ENCODE assay signal across 10 mouse cellular contexts in genomic region chr17:79699197-79699596, GRCm38 (mm10). TPM values are rescaled to one million over a fixed set of nuclear protein-coding genes. Genes with fewer than 3 reads are reported as not detected.
DNase-seq lines count a peak whose midpoint lies in the region; ATAC-seq and TF ChIP-seq lines count a peak whose summit lies in the region.
"Had no signal": no experiment of that assay in that cellular context is flagged by ENCODE, and none has a peak within 500 bp of the region (broad histone marks: within the 10 kb centered on the region; RNA-seq: fewer than 3 reads in every experiment).

No protein-coding gene starts in this region.

- H3K9me3 ChIP-seq in liver, postnatal 0 days (ENCODE audit: low read length), result no peaks in the 10 kb centered on the region
- no peaks in the 10 kb centered on the region for H3K9me3 ChIP-seq in liver, embryonic 11.5 days (ENCODE audit: control insufficient read depth, low read length)
- H3K9me3 ChIP-seq: embryonic facial prominence, embryonic 12.5 days; limb, embryonic 13.5 days had no signal

- H3K36me3 ChIP-seq in liver, postnatal 0 days (replicated peaks; ENCODE audit: insufficient read depth, low read length), result no peaks in the 10 kb centered on the region
- no peaks in the 10 kb centered on the region for H3K36me3 ChIP-seq in liver, embryonic 11.5 days (ENCODE audit: control insufficient read depth, insufficient read depth, low read length)
- H3K36me3 ChIP-seq: embryonic facial prominence, embryonic 12.5 days; limb, embryonic 13.5 days had no signal

- no peak for TF ChIP-seq EP300 in liver, postnatal 0 days (IDR thresholded peaks at IDR 0.05; ENCODE audit: low read depth)

- 0 out of 2 replicates have a peak, but pooled peaks have one; percentile 33 for ATAC-seq in liver, postnatal 0 days
- ATAC-seq in liver, embryonic 11.5 days (replicated peaks; ENCODE audit: low FRiP score), result no peak
- peak; percentile 39; the same call in 1 of the 2 replicates for ATAC-seq in megakaryocyte progenitor cell, adult 5-6 weeks (replicated peaks; ENCODE audit: poor library complexity)

- no peaks in the 10 kb centered on the region for H3K27me3 ChIP-seq in liver, postnatal 0 days (ENCODE audit: insufficient read depth, low read length)
- H3K27me3 ChIP-seq in liver, embryonic 11.5 days (replicated peaks; ENCODE audit: control insufficient read depth, insufficient read depth, low read length), result no peaks in the 10 kb centered on the region
- H3K27me3 ChIP-seq: embryonic facial prominence, embryonic 12.5 days had no signal

- H3K4me1 ChIP-seq in liver, postnatal 0 days (ENCODE audit: insufficient read depth), result no peaks in the 10 kb centered on the region
- H3K4me1 ChIP-seq in liver, embryonic 11.5 days (replicated peaks; ENCODE audit: control insufficient read depth, insufficient read depth, low read length), result no peaks in the 10 kb centered on the region
- H3K4me1 ChIP-seq: embryonic facial prominence, embryonic 12.5 days had no signal

- peak; percentile 74 for DNase-seq in embryo, embryonic 10 days (ENCODE audit: low spot score)
- DNase-seq in embryo, embryonic 9.5 days (ENCODE audit: extremely low spot score), result no peak
- DNase-seq in liver, postnatal 0 days, result no peak
- DNase-seq in liver, embryonic 11.5 days (ENCODE audit: low spot score), result no peak
- peak; percentile 42 for DNase-seq in embryo, embryonic 11 days
- no peak for DNase-seq in cerebellum, adult 11 months
- DNase-seq in frontal cortex, postnatal 25 days (ENCODE audit: low spot score in 2 of 2), result no peak

- no peak overlapping the region for H3K4me2 ChIP-seq in liver, postnatal 0 days (ENCODE audit: low read depth, low read length)
- no peak overlapping the region for H3K4me2 ChIP-seq in liver, embryonic 11.5 days
- H3K4me2 ChIP-seq: embryonic facial prominence, embryonic 12.5 days; limb, embryonic 13.5 days had no signal

- H3K9ac ChIP-seq in liver, postnatal 0 days (replicated peaks), result no peak overlapping the region
- H3K9ac ChIP-seq in liver, embryonic 11.5 days (ENCODE audit: low read depth, low read length), result no peak overlapping the region
- H3K9ac ChIP-seq: embryonic facial prominence, embryonic 12.5 days; limb, embryonic 13.5 days had no signal

- TF ChIP-seq CTCF in liver, postnatal 0 days (IDR thresholded peaks at IDR 0.05; ENCODE audit: low read depth), result peak; percentile 66

- 33% methylated on average over 1 of the region's 1 CpGs for WGBS in liver, postnatal 0 days (ENCODE audit: insufficient replicate concordance)
- WGBS in liver, embryonic 11.5 days, result 24% methylated on average over 1 of the region's 1 CpGs

- no peak overlapping the region for H3K27ac ChIP-seq in liver, postnatal 0 days (ENCODE audit: low read depth)
- no peak overlapping the region for H3K27ac ChIP-seq in liver, embryonic 11.5 days (ENCODE audit: low read depth, low read length)
- H3K27ac ChIP-seq: embryonic facial prominence, embryonic 12.5 days; limb, embryonic 13.5 days had no signal

- no peak overlapping the region for H3K4me3 ChIP-seq in liver, postnatal 0 days (ENCODE audit: low read depth, low read length)
- no peak overlapping the region for H3K4me3 ChIP-seq in liver, embryonic 11.5 days (ENCODE audit: low read depth, low read length)
- H3K4me3 ChIP-seq: embryonic facial prominence, embryonic 12.5 days; limb, embryonic 13.5 days had no signal

RNA-seq across cellular contexts. Expression of gene Cyp1b1, which starts 15.7 kb away (rescaled TPM):
- 0.14 and 0.20 TPM in 2 replicates for polyA plus RNA-seq in liver, postnatal 0 days (2015; fragmentation: Nextera tagmentation; extraction: Ambion mirVana)
- polyA plus RNA-seq in liver, embryonic 11.5 days (2014; fragmentation: Nextera tagmentation; extraction: Ambion mirVana), result 6.9 and 10.2 TPM in 2 replicates
- total RNA-seq in megakaryocyte progenitor cell, adult 5-6 weeks (2015), result 0.10 TPM in 1 of 2 replicates, not detected in the other
- 0.07 TPM in 1 of 2 replicates, not detected in the other for total RNA-seq in megakaryocyte progenitor cell, adult 5-6 weeks (2017)

Comparison
In these comparisons a context has a peak if more than half of its experiments do, and no peak if none do; other contexts are left out.
1. DNase-seq: peak in embryo, embryonic 10 days (single experiment) and embryo, embryonic 11 days (single experiment); none in embryo, embryonic 9.5 days (single experiment), liver, postnatal 0 days (single experiment), liver, embryonic 11.5 days (single experiment), cerebellum, adult 11 months (single experiment) and frontal cortex, postnatal 25 days (0 of 2).